32 mouse cellular contexts compared by ENCODE assay signal in genomic region chr3:26644136-26644535, GRCm38 (mm10). TPM values are rescaled to one million over a fixed set of nuclear protein-coding genes. Genes with fewer than 3 reads are reported as not detected.
"Had no signal": no experiment of that assay in that cellular context is flagged by ENCODE, and none has a peak within 500 bp of the region (broad histone marks: within the 10 kb centered on the region; RNA-seq: fewer than 3 reads in every experiment).

No protein-coding gene starts in this region.

- DNase-seq: gastrocnemius, postnatal 14 days; gastrocnemius, postnatal 36 days; heart, adult 11 months; heart, adult 2 months; heart, postnatal 14 days; heart, postnatal 36 days; kidney, adult 11 months; kidney, adult 2 months; kidney, adult 9 months; kidney, postnatal 14 days; kidney, postnatal 36 days; layer of hippocampus, adult 9-11 months; layer of hippocampus, postnatal 36 days; left cerebral cortex, postnatal 4 days had no signal

- H3K27me3 ChIP-seq: heart, embryonic 13.5 days; heart, embryonic 15.5 days; hindbrain, embryonic 15.5 days; kidney, embryonic 15.5 days; limb, embryonic 13.5 days; limb, embryonic 15.5 days; liver, embryonic 12.5 days had no signal

- H3K36me3 ChIP-seq: heart, embryonic 13.5 days; heart, embryonic 15.5 days; hindbrain, embryonic 13.5 days; hindbrain, embryonic 15.5 days; kidney, embryonic 15.5 days; limb, embryonic 13.5 days; limb, embryonic 15.5 days; liver, embryonic 12.5 days had no signal

- H3K4me1 ChIP-seq: heart, embryonic 13.5 days; heart, embryonic 15.5 days; kidney, embryonic 15.5 days; limb, embryonic 15.5 days; liver, embryonic 12.5 days had no signal

- H3K4me3 ChIP-seq: heart, adult 2 months; heart, embryonic 13.5 days; heart, embryonic 15.5 days; hindbrain, embryonic 13.5 days; hindbrain, embryonic 15.5 days; kidney, embryonic 15.5 days; limb, embryonic 13.5 days; limb, embryonic 15.5 days; liver, embryonic 12.5 days had no signal

- H3K27ac ChIP-seq: heart, adult 2 months; heart, embryonic 13.5 days; heart, embryonic 15.5 days; hindbrain, embryonic 13.5 days; hindbrain, embryonic 15.5 days; hindbrain, postnatal 0 days; kidney, embryonic 15.5 days; kidney, postnatal 0 days; limb, embryonic 13.5 days; limb, embryonic 15.5 days; liver, embryonic 12.5 days had no signal

- H3K4me2 ChIP-seq: heart, embryonic 11.5 days; heart, embryonic 13.5 days; heart, embryonic 15.5 days; hindbrain, embryonic 13.5 days; hindbrain, embryonic 15.5 days; kidney, embryonic 15.5 days; limb, embryonic 13.5 days; limb, embryonic 15.5 days; liver, embryonic 12.5 days had no signal

- H3K9me3 ChIP-seq: heart, embryonic 13.5 days; heart, embryonic 15.5 days; hindbrain, embryonic 13.5 days; hindbrain, embryonic 15.5 days; kidney, embryonic 15.5 days; limb, embryonic 13.5 days; limb, embryonic 15.5 days; liver, embryonic 12.5 days had no signal

- H3K9ac ChIP-seq: heart, embryonic 13.5 days; heart, embryonic 15.5 days; hindbrain, embryonic 13.5 days; hindbrain, embryonic 15.5 days; kidney, embryonic 15.5 days; limb, embryonic 13.5 days; limb, embryonic 15.5 days; liver, embryonic 12.5 days had no signal

- ATAC-seq: hindbrain, postnatal 0 days; intestine, embryonic 16.5 days; liver, embryonic 12.5 days had no signal

RNA-seq across cellular contexts. Expression of gene Spata16, which starts 6.7 kb away (rescaled TPM):
- polyA plus RNA-seq: heart, adult 2 months; heart, embryonic 11.5 days; heart, embryonic 13.5 days; heart, embryonic 15.5 days; heart, postnatal 0 days; hindbrain, embryonic 11.5 days; hindbrain, embryonic 13.5 days; hindbrain, embryonic 15.5 days; intestine, embryonic 14.5 days; intestine, embryonic 16.5 days; kidney, embryonic 15.5 days; kidney, postnatal 0 days; large intestine, adult 2 months; limb, embryonic 11.5 days; limb, embryonic 13.5 days; limb, embryonic 15.5 days; liver, adult 2 months; liver, embryonic 12.5 days had no signal
